Mouse (Mus musculus) spleen, postnatal 4 days (tissue): ENCODE measurements around the gene Srebf2.

ENCODE experiments used
- DNase-seq, 2 experiments: peaks; one replicate each; pipeline ENCODE4 v3.0.0; 2022; ENCODE audit warnings: low spot score in 2 of 2

The Srebf2 gene

GRCm38 (mm10) chr15:82207105-82207459 is 60.1 kb downstream of the Srebf2 start:
- no peak for DNase-seq

DNA sequence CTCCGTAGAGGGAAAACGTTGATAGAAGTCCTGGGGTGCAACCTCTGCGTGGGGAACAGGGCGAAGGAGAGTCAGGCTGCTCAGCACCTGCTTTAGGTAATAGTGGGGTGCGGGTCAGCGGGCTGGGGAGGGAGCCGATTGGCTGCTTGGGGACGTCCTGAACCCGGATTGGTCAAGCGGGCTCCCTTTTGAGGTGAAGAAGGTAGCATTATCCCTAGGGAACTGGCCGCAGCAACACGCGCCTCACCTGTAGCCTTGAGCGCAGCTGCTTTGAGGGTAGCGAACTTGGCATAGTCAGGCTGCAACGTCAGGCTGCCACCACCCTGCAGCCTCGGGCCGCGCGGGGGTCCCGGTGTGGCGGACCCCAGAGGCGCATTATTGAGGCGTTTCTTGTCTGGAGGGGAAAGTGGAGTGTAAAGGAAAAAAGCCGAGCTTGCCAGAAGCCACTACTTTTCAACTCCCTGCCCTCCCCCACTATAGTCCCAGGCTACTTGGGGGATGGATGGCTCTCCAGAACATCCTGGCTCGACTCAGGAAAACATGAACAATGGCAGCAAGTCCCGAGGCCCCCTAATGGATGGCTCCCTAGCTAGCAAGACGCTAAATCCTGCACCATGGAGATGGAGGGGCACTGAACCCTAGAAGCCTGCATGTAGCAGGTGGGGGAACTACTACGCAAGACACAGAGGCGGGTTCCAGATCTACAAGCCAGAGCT is 60.7 kb downstream of the Srebf2 start:
- DNase-seq = no peak

- no peak for DNase-seq
These were observed 61.3 kb downstream of the Srebf2 start for GRCm38 (mm10) chr15:82208307-82208706.

- DNase-seq = no peak
These were observed 62.5 kb downstream of the Srebf2 start for GRCm38 (mm10) chr15:82209295-82210050.

DNA sequence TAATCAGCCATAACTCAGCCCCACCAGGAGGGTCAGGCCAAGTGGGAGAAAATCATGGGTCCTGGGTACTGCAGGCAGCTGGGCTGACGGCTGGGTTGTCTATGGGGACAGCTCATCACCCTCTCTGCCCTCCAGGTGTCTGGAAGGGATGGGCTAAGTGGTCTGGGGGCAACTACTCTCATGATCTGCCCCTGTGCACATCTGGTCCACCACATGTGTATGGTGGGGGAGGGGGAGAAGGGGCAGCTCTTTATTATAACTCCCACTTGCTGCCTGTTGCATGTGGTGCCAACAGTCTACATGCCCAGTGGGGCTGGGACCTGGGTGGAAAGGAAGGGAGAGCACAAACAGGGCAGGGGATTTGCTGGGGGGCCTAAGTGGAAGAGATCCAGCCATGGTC is 63.8 kb downstream of the Srebf2 start:
- no peak for DNase-seq

- no peak for DNase-seq
These were observed 64.3 kb downstream of the Srebf2 start for GRCm38 (mm10) chr15:82211281-82211680.

DNA sequence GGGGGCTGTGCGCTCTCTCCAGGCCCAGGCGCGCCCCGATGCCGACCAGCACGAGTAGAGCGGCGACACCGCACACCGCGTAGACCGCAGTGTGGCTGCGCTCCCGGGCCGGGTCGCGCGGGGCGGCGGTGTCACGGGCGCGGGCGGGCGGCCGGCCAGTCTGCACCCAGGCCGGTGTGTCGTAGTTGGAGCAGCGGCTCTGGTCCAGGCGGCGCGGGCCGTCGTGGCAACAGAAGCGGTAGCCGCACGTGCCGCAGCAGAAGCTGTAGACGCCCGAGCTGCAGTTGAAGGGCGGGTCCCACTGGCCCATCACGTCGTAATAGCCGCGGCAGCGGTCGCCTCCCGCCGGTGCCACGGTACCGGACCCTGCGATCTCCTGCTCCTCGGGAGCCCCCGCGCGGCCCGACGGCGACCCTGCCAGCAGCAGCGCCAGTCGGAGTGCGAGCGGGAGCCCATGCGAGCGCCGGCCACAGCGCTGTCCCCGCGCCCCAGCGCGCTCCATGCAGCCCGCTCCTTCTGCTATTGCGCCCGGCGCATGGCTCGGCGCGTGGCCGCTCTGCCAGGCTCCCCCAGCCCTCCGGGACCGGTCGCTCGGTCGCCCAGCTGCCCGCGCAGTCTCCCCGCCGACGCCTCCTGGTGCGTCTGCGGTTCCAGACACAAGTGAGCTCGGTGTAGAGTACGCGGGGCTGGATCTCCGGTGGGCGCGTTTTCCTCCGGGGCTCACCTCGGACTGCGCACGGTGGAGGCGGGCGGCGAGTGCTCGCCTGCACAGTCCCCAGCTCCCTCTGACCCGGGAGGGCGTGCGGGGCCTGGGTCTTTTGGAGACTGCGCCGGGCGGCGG is 65.2 kb downstream of the Srebf2 start:
- DNase-seq = no peak

DNA sequence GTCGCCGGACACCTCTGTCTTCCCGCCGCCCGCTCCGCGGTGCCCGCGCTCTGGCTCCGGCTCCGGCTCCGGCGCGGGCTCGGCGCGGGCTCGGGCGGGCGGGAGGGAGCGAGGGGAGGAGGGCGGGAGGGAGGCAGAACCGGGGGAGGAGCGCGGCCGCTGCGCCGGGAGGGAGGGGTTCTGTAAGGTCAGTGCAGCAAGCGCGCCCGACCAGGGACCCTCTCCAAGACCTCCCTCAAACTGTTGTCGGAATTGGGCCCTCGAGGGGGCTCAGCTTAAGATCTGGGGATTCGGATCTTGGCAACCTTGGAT is 65.7 kb downstream of the Srebf2 start, which contains the start of gene Shisa8:
TSS of gene Shisa8 (minus strand) at position 64 of the 312 bp plus-strand sequence.
- no peak for DNase-seq

GRCm38 (mm10) chr15:82213222-82213621 is 66.2 kb downstream of the Srebf2 start:
- no peak for DNase-seq

DNA sequence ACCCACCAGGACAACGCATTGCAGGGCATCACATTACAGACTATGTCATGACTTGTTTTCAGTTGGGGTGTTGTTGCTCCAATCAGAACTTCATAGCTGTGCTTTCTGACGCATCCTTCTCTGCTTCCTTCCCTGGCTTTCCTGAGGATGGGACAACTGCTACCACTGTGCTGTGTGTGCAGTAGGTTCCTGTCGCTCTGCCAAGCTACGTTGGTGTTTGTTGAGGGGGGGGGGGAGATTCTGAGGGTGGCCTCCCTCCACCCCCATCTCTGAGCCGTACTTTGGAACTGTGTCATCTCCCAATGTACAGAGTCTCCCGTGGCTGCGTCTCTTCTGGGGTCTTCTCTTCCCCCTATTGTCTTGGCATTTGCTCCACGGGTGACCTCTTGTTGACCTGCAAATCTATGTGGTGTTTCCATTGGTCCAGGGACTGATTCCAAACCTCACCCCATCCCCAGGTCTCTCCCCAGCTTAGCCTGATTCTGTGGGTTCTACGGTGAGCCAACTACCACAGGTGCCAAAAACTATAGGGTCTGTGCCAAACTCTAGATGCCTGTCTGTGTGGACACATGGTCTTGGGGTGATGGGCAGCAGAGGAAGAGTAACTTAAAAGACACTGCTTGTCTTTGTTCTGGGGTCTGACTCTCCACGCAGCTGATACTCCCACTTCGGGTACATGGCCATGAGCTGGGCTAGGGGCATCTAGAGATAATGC is 68.5 kb downstream of the Srebf2 start:
- no peak for DNase-seq

DNA sequence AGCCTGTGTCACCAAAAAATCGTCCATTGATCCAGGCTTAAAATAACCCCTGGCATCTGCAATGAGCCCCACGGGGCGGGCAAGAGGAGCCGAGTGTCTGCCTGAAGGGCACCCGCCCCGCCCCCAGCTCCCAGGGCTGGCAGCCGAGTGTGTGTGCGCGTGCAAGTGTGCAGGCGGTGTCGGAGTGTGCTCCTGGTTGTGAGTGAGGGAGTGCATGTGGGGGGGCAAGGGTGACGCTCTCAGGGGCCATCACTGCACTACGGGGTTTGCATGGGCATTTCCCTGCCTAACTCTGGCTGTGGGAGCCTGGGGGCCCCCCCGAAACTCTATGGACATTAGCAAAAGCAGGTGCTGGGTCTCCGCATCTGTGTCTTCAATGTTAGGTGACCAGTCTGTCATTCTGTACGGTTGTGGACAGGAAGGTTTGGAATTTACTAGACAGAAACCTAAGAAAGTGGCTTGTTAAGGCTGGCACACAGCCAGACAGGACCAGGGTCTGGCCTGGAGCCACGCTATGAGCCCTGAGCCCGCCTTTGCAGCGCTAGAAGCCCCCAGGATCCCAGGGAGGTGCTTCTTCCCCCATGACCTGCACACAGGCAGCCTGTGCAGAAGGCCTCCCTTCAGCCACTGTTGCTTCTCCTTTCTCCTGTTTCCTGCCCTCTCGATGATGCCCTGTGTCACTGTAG is 69.3 kb downstream of the Srebf2 start:
- no peak for DNase-seq

GRCm38 (mm10) chr15:82217039-82217438 is 70.1 kb downstream of the Srebf2 start:
- DNase-seq = no peak

DNA sequence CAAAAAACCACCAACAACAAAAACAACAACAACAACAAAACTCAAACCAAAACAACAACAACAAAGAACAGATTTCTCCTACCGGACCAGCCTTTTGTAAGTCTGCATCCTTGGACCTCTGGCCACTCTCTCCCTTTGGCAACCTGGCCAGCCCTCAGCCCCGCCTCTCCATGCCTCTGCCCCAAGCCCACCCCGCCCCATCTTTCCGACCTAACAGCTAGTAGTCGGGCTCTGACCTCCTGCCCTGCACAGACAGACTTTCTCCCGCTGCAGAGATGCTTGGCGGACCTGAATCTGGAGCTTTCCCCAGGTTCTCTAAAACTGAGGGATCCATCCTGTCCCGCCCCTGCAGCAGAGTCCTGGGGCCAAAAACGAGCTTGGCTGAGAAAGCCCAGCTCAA is 71.0 kb downstream of the Srebf2 start:
- no peak for DNase-seq

GRCm38 (mm10) chr15:82218778-82219666 is 72.0 kb downstream of the Srebf2 start:
- DNase-seq = peak; percentile 71 to 80

GRCm38 (mm10) chr15:82220003-82220675 is 73.2 kb downstream of the Srebf2 start:
- no peak for DNase-seq

DNA sequence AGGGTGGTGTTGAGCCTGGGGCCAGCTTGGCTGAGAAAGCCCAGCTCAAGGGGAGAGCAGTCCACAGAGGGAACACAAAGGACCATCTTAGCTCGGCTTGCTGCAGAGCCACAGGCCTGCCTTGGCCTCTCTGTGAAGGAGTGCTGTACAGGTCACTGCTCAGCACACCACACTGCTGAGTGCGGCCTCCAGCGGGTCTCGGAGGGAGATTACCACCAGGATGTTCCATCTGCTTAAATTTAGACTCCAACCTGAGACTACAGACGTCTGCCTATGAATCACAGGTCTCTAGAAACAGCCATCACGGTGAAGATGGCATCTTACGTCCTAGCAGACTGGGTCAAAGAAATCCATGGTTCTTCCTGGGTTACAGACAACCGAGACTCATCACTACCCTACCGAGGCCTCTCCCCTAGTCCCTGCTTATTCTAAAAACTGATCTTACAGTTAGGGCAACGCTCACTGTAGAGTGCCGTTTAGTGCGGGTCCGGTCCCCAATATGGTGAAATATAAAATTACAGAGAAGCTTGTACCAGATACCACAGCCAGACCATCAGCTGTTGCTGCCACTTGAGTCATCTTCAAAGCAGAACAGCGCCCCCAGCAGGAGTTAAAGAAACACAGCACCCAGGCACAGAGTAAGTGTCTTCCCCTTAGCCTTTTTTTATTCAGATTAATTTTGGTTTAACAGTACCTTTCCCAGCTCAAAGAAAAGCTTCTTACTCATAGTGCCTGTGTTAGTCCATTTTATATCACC is 74.3 kb downstream of the Srebf2 start:
- no peak for DNase-seq

GRCm38 (mm10) chr15:82223251-82223650 is 76.3 kb downstream of the Srebf2 start:
- DNase-seq = no peak

DNA sequence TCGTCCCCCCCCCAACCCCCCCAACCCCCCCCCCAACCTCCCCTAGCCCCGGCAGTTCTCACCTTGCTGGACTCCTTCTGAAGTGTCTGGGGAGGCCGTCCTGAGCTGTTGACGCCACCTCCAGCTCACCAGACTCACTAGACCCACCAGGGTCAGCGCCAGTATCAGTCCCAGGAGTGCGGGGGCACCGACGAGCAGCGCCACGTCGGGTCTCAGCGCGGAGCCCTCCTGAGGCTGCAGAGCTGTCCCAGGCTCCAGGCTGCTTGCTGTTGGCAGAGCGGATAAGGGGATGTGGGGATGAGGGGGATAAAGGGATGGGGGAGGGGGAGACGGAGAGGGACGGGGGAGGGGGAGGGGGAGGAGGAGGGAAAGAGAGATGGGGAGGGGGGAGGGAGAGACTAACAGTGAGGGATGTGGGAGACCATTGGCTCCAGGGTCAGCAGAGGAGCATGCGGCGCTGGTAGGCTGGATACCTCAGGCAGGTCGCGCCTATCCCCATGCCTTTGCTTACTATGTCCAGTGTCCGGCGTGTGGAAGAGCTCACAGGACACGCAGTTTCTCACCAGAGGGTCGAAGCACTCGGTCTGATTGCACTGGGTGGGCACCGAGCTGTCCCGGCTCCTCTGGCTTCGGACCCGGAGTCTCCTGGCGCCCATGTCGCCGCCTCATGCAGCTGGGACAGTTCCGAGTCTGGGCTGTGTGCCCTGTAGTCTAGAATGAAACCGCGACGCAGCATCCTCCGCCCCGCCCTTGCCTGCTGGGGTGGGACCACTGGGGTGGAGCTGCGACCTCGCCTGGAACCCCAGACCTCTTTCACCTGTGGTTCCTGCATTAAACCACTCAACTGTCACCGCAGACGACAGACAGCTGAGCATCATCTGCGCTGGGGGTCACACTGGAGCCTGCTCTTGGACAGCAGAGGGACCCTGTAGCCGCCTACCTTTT is 76.9 kb downstream of the Srebf2 start, which contains the start of gene Tnfrsf13c:
TSS of gene Tnfrsf13c (minus strand) at position 713 of the 945 bp plus-strand sequence.
- DNase-seq = peak; percentile 80 to 88
